Mouse (Mus musculus) ES-Bruce4 (cell line): ENCODE measurements around the gene Mecom.
A peak's percentile ranks its signal among the peaks of the same experiment; 100 is the strongest.

Experiments used
- CTCF ChIP-seq: IDR thresholded peaks from one replicate; pipeline ENCODE4 v1.8.1; 2011; ENCODE audit warnings: low read depth, low read length
- EP300 ChIP-seq: IDR thresholded peaks from 2 replicates; pipeline ENCODE4 v1.6.1; 2011; ENCODE audit warnings: low read depth, low read length; ENCODE audit not compliant: insufficient read depth
- POLR2A ChIP-seq: IDR thresholded peaks from one replicate; pipeline ENCODE4 v1.8.1; 2011; ENCODE audit warnings: low read length; ENCODE audit not compliant: insufficient read depth

GRCm38 (mm10) chr3:30269253-30269652, 278.6 kb downstream of the Mecom start:
- peak; percentile 24 for TF ChIP-seq CTCF
- TF ChIP-seq EP300: no peak
- no peak for TF ChIP-seq POLR2A
